Mouse (Mus musculus) midbrain, embryonic 12.5 days (tissue): ENCODE data around the gene Gm281. TPM values are rescaled to one million over a fixed set of nuclear protein-coding genes. Genes with fewer than 3 reads are reported as not detected.

Experiments used
- ATAC-seq: fragments of 200-750 bp; cut with Nextera tagmentation; 2 replicates; pipeline ENCODE4 v1.8.0; 2017; ENCODE audit warnings: low read depth, moderate TSS enrichment, moderate library complexity; ENCODE audit not compliant: low FRiP score
- H3K27ac ChIP-seq: fragments of 300-500 bp; sonication (generic); replicated peaks from 2 replicates; pipeline ENCODE4 v1.5.1; 2016; ENCODE audit warnings: mild to moderate bottlenecking
- H3K27me3 ChIP-seq: fragments of 300-500 bp; sonication (generic); 2 replicates; pipeline ENCODE4 v1.6.1; 2016; ENCODE audit warnings: mild to moderate bottlenecking
- H3K36me3 ChIP-seq: fragments of 300-500 bp; sonication (generic); 2 replicates; pipeline ENCODE4 v1.6.1; 2016
- H3K4me1 ChIP-seq: fragments of 300-500 bp; sonication (generic); 2 replicates; pipeline ENCODE4 v1.6.1; 2016
- H3K4me2 ChIP-seq: fragments of 300-500 bp; sonication (generic); replicated peaks from 2 replicates; pipeline ENCODE4 v1.6.1; 2016; ENCODE audit warnings: mild to moderate bottlenecking, moderate library complexity
- H3K4me3 ChIP-seq: fragments of 300-500 bp; sonication (generic); 2 replicates; pipeline ENCODE4 v1.5.1; 2016; ENCODE audit warnings: mild to moderate bottlenecking
- H3K9ac ChIP-seq: fragments of 300-500 bp; sonication (generic); replicated peaks from 2 replicates; pipeline ENCODE4 v1.6.1; 2016; ENCODE audit warnings: mild to moderate bottlenecking, moderate library complexity
- H3K9me3 ChIP-seq: fragments of 300-500 bp; sonication (generic); 2 replicates; pipeline ENCODE4 v1.6.1; 2016; ENCODE audit warnings: mild to moderate bottlenecking
- WGBS: fragments of 180-500 bp; shearing (Covaris S2); methylation state at CpG from one replicate; pipeline ENCODE4 v1.1.7; 2016; 5-methylcytosine and 5-hydroxymethylcytosine counted together
- polyA plus RNA-seq: library from polyadenylated mRNA; unstranded; fragments of >200 nt; fragmentation: Nextera tagmentation; extraction: Ambion mirVana; gene quantifications from 2 replicates; pipeline ENCODE4 v1.2.1, GENCODE M21; 2016

Gene Gm281
- polyA plus RNA-seq, 1 experiment from 2014 or later, result not detected

- ATAC-seq, result peak; percentile 78
- Histone ChIP-seq H3K9me3 (0 out of 2 replicates have a peak, but pooled peaks cover 5% of the 10 kb centered on the region), H3K4me3 (peak overlapping the region; percentile 30), H3K27ac (no peak overlapping the region), H3K4me2 (peak overlapping the region; percentile 52), H3K36me3 (no peaks in the 10 kb centered on the region), H3K4me1 (peaks cover 4% of the 10 kb centered on the region), H3K9ac (peak overlapping the region; percentile 35), H3K27me3 (no peaks in the 10 kb centered on the region)
- WGBS, result 33% methylated on average over 30 of the region's 31 CpGs
Measured at GRCm38 (mm10) chr14:13933290-13934051, 19.2 kb upstream of the Gm281 start.

GRCm38 (mm10) chr14:13917630-13918029 is 3.4 kb upstream of the Gm281 start:
- no peaks in the 10 kb centered on the region for H3K9me3 ChIP-seq
- H3K27ac ChIP-seq, result no peak overlapping the region
- no peak overlapping the region for H3K4me3 ChIP-seq
- H3K4me2 ChIP-seq, result no peak overlapping the region
- no peaks in the 10 kb centered on the region for H3K4me1 ChIP-seq
- no peaks in the 10 kb centered on the region for H3K36me3 ChIP-seq
- no peak overlapping the region for H3K9ac ChIP-seq
- 43% methylated on average over 3 of the region's 3 CpGs for WGBS
- H3K27me3 ChIP-seq, result no peaks in the 10 kb centered on the region
- ATAC-seq, result peak; percentile 73; the same call in 1 of the 2 replicates

GRCm38 (mm10) chr14:13917208-13917607 is 2.9 kb upstream of the Gm281 start:
- Histone ChIP-seq H3K27ac (no peak overlapping the region), H3K4me3 (no peak overlapping the region), H3K4me2 (no peak overlapping the region), H3K9ac (no peak overlapping the region), H3K4me1 (no peaks in the 10 kb centered on the region), H3K36me3 (no peaks in the 10 kb centered on the region), H3K27me3 (no peaks in the 10 kb centered on the region), H3K9me3 (no peaks in the 10 kb centered on the region)
- ATAC-seq, result 0 out of 2 replicates have a peak, but pooled peaks have one; percentile 47
- WGBS, result 90% methylated on average over 10 of the region's 10 CpGs

GRCm38 (mm10) chr14:13915207-13915606 is 929 bp upstream of the Gm281 start:
- Histone ChIP-seq H3K27ac (no peak overlapping the region), H3K4me3 (no peak overlapping the region), H3K36me3 (no peaks in the 10 kb centered on the region), H3K4me2 (no peak overlapping the region), H3K9me3 (no peaks in the 10 kb centered on the region), H3K9ac (no peak overlapping the region), H3K27me3 (no peaks in the 10 kb centered on the region), H3K4me1 (no peaks in the 10 kb centered on the region)
- 68% methylated on average over 4 of the region's 4 CpGs for WGBS
- no peak for ATAC-seq

GRCm38 (mm10) chr14:13910148-13910547 is 4.1 kb downstream of the Gm281 start:
- Histone ChIP-seq H3K4me2 (no peak overlapping the region), H3K9me3 (no peaks in the 10 kb centered on the region), H3K4me1 (no peaks in the 10 kb centered on the region), H3K27ac (no peak overlapping the region), H3K27me3 (no peaks in the 10 kb centered on the region), H3K9ac (no peak overlapping the region), H3K4me3 (no peak overlapping the region), H3K36me3 (no peaks in the 10 kb centered on the region)
- WGBS, result 87% methylated on average over 2 of the region's 2 CpGs
- ATAC-seq, result no peak

- Histone ChIP-seq H3K9me3 (no peaks in the 10 kb centered on the region), H3K4me1 (no peaks in the 10 kb centered on the region), H3K36me3 (no peaks in the 10 kb centered on the region), H3K27ac (no peak overlapping the region), H3K4me2 (no peak overlapping the region), H3K27me3 (no peaks in the 10 kb centered on the region), H3K4me3 (no peak overlapping the region), H3K9ac (no peak overlapping the region)
- ATAC-seq, result no peak
- 91% methylated on average over 7 of the region's 7 CpGs for WGBS
Measured at GRCm38 (mm10) chr14:13907145-13907544, 7.1 kb downstream of the Gm281 start.

- H3K36me3 ChIP-seq, result no peaks in the 10 kb centered on the region
- no peak for ATAC-seq
- no peak overlapping the region for H3K27ac ChIP-seq
- WGBS, result 86% methylated on average over 1 of the region's 1 CpGs
- no peak overlapping the region for H3K4me3 ChIP-seq
- H3K4me2 ChIP-seq, result no peak overlapping the region
- no peaks in the 10 kb centered on the region for H3K27me3 ChIP-seq
- no peak overlapping the region for H3K9ac ChIP-seq
- H3K9me3 ChIP-seq, result no peaks in the 10 kb centered on the region
- no peaks in the 10 kb centered on the region for H3K4me1 ChIP-seq
Measured at GRCm38 (mm10) chr14:13906461-13906860, 7.8 kb downstream of the Gm281 start.

- under 1% methylated on average over 22 of the region's 22 CpGs for WGBS
- no peak overlapping the region for H3K27ac ChIP-seq
Measured at GRCm38 (mm10) chr14:13901611-13902067, 12.6 kb downstream of the Gm281 start.

GRCm38 (mm10) chr14:13895198-13895597 is 19.1 kb downstream of the Gm281 start:
- no peak overlapping the region for H3K4me2 ChIP-seq
- no peaks in the 10 kb centered on the region for H3K27me3 ChIP-seq
- no peak overlapping the region for H3K9ac ChIP-seq
- H3K4me1 ChIP-seq, result no peaks in the 10 kb centered on the region
- H3K27ac ChIP-seq, result no peak overlapping the region
- no peak overlapping the region for H3K4me3 ChIP-seq
- H3K36me3 ChIP-seq, result no peaks in the 10 kb centered on the region
- H3K9me3 ChIP-seq, result no peaks in the 10 kb centered on the region
- ATAC-seq, result no peak

More at GRCm38 (mm10) chr14:13901611-13902067, 12.6 kb downstream of the Gm281 start:
- Histone ChIP-seq H3K4me1 (no peaks in the 10 kb centered on the region), H3K36me3 (no peaks in the 10 kb centered on the region), H3K4me3 (peak overlapping the region; percentile 47), H3K27me3 (no peaks in the 10 kb centered on the region), H3K9me3 (no peaks in the 10 kb centered on the region), H3K4me2 (peak overlapping the region; percentile 61), H3K9ac (peak overlapping the region; percentile 57)
- ATAC-seq, result peak; percentile 91

GRCm38 (mm10) chr14:13893748-13894147 is 20.5 kb downstream of the Gm281 start:
- Histone ChIP-seq H3K4me3 (no peak overlapping the region), H3K36me3 (no peaks in the 10 kb centered on the region), H3K9me3 (no peaks in the 10 kb centered on the region), H3K27ac (no peak overlapping the region), H3K27me3 (no peaks in the 10 kb centered on the region), H3K9ac (no peak overlapping the region), H3K4me1 (no peaks in the 10 kb centered on the region), H3K4me2 (no peak overlapping the region)
- WGBS, result 89% methylated on average over 3 of the region's 3 CpGs
- ATAC-seq, result no peak

- no peaks in the 10 kb centered on the region for H3K4me1 ChIP-seq
- H3K4me2 ChIP-seq, result no peak overlapping the region
- no peaks in the 10 kb centered on the region for H3K9me3 ChIP-seq
- ATAC-seq, result no peak
- no peaks in the 10 kb centered on the region for H3K27me3 ChIP-seq
- H3K36me3 ChIP-seq, result no peaks in the 10 kb centered on the region
- no peak overlapping the region for H3K9ac ChIP-seq
- H3K27ac ChIP-seq, result no peak overlapping the region
- H3K4me3 ChIP-seq, result no peak overlapping the region
Measured at GRCm38 (mm10) chr14:13861416-13861815, 52.9 kb downstream of the Gm281 start.

- no peaks in the 10 kb centered on the region for H3K27me3 ChIP-seq
- no peak overlapping the region for H3K9ac ChIP-seq
- no peaks in the 10 kb centered on the region for H3K4me1 ChIP-seq
- H3K4me2 ChIP-seq, result no peak overlapping the region
- no peak overlapping the region for H3K27ac ChIP-seq
- H3K9me3 ChIP-seq, result no peaks in the 10 kb centered on the region
- ATAC-seq, result peak; percentile 56
- no peaks in the 10 kb centered on the region for H3K36me3 ChIP-seq
- 88% methylated on average over 3 of the region's 3 CpGs for WGBS
- no peak overlapping the region for H3K4me3 ChIP-seq
Measured at GRCm38 (mm10) chr14:13812801-13813479, 101.3 kb downstream of the Gm281 start.
